ENCODE assay signal across 25 mouse cellular contexts in the genomic region with DNA sequence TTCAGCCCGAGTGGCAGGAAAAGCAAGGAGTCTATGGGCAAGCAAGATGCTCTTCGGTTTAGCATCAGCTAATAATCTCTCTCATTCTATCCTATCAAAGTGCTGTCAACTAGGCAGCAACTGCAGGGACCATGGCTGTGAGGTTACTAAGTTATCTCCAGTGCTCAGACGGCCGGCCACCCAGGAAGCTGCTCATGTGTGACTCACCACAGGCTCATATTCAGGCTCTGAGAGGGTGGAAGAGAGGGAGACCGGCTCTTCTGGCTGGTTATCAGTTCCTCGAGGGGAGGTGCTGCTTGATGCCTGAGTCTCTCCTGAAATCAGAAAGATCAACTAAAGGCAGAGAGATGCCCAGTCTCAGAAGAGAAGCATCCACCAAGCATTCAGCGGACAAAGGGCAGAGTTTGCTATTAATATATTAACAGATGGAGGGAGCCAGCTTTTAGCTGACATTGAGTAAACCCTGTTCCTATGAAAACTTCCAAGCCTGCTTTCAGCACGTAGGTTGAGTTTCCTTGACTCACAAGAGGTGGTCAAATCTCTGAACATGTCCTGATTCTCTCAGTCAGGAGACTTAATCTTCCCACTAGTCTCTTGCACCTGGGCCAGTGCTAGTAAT. TPM values are rescaled to one million over a fixed set of nuclear protein-coding genes. Genes with fewer than 3 reads are reported as not detected.
DNase-seq lines count a peak whose midpoint lies in the region; ATAC-seq and TF ChIP-seq lines count a peak whose summit lies in the region.
"Had no signal": no experiment of that assay in that cellular context is flagged by ENCODE, and none has a peak within 500 bp of the region (broad histone marks: within the 10 kb centered on the region; RNA-seq: fewer than 3 reads in every experiment).

No protein-coding gene starts in this region.

- H3K27ac ChIP-seq in liver, adult 2 months (replicated peaks; ENCODE audit: insufficient read depth, low read depth, low read length): no peak overlapping the region
- H3K27ac ChIP-seq in liver, embryonic 11.5 days (ENCODE audit: low read depth, low read length): no peak overlapping the region
- H3K27ac ChIP-seq in kidney, embryonic 15.5 days: peak overlapping the region; percentile 2; the same call in 1 of the 2 replicates
- 0 out of 2 replicates have a peak overlapping the region, but pooled peaks have one; percentile 31 for H3K27ac ChIP-seq in stomach, embryonic 16.5 days (ENCODE audit: low read length)
- no peak overlapping the region for H3K27ac ChIP-seq in forebrain, embryonic 11.5 days (ENCODE audit: low read depth, low read length)
- H3K27ac ChIP-seq: embryonic facial prominence, embryonic 15.5 days; forebrain, embryonic 15.5 days; heart, embryonic 13.5 days; hindbrain, embryonic 12.5 days; neural tube, embryonic 15.5 days had no signal

- H3K4me1 ChIP-seq in liver, adult 2 months (ENCODE audit: control insufficient read depth, insufficient read depth, low read length): peaks cover 19% of the 10 kb centered on the region
- H3K4me1 ChIP-seq in liver, embryonic 11.5 days (replicated peaks; ENCODE audit: control insufficient read depth, insufficient read depth, low read length): no peaks in the 10 kb centered on the region
- H3K4me1 ChIP-seq in kidney, embryonic 15.5 days: peaks cover 18% of the 10 kb centered on the region
- H3K4me1 ChIP-seq in stomach, embryonic 16.5 days (ENCODE audit: control insufficient read depth, insufficient read depth, low read length): peaks cover 20% of the 10 kb centered on the region
- peaks cover 3% of the 10 kb centered on the region; the same call in 1 of the 2 replicates for H3K4me1 ChIP-seq in forebrain, embryonic 11.5 days (replicated peaks; ENCODE audit: control insufficient read depth, insufficient read depth, low read length)

- no peak overlapping the region for H3K9ac ChIP-seq in liver, adult 2 months (ENCODE audit: low read depth, low read length)
- no peak overlapping the region for H3K9ac ChIP-seq in liver, embryonic 11.5 days (ENCODE audit: low read depth, low read length)
- no peak overlapping the region for H3K9ac ChIP-seq in kidney, embryonic 15.5 days
- H3K9ac ChIP-seq in stomach, embryonic 16.5 days (ENCODE audit: low read length): no peak overlapping the region
- H3K9ac ChIP-seq in forebrain, embryonic 11.5 days (ENCODE audit: low read length): no peak overlapping the region
- H3K9ac ChIP-seq: embryonic facial prominence, embryonic 15.5 days; forebrain, embryonic 15.5 days; heart, embryonic 13.5 days; hindbrain, embryonic 12.5 days; neural tube, embryonic 15.5 days had no signal

- no peak for TF ChIP-seq CTCF in liver, adult 2 months (IDR thresholded peaks at IDR 0.05; ENCODE audit: low read depth, low read length)

- no peak overlapping the region for H3K4me3 ChIP-seq in liver, adult 2 months (ENCODE audit: insufficient read depth, low read depth, low read length)
- no peak overlapping the region for H3K4me3 ChIP-seq in liver, embryonic 11.5 days (ENCODE audit: low read depth, low read length)
- no peak overlapping the region for H3K4me3 ChIP-seq in kidney, embryonic 15.5 days (replicated peaks)
- H3K4me3 ChIP-seq in stomach, embryonic 16.5 days (replicated peaks; ENCODE audit: low read length): no peak overlapping the region
- no peak overlapping the region for H3K4me3 ChIP-seq in forebrain, embryonic 11.5 days (ENCODE audit: low read depth, low read length)
- H3K4me3 ChIP-seq: embryonic facial prominence, embryonic 15.5 days; forebrain, embryonic 15.5 days; heart, embryonic 13.5 days; hindbrain, embryonic 12.5 days; neural tube, embryonic 15.5 days had no signal

- H3K4me2 ChIP-seq in liver, embryonic 11.5 days: no peak overlapping the region
- no peak overlapping the region for H3K4me2 ChIP-seq in kidney, embryonic 15.5 days
- H3K4me2 ChIP-seq in stomach, embryonic 16.5 days (ENCODE audit: low read depth, low read length): no peak overlapping the region
- H3K4me2 ChIP-seq in forebrain, embryonic 11.5 days (ENCODE audit: low read depth, low read length, severe bottlenecking): no peak overlapping the region
- H3K4me2 ChIP-seq: embryonic facial prominence, embryonic 15.5 days; forebrain, embryonic 15.5 days; heart, embryonic 13.5 days; hindbrain, embryonic 12.5 days; midbrain, embryonic 11.5 days; neural tube, embryonic 15.5 days had no signal

- H3K9me3 ChIP-seq in liver, embryonic 11.5 days (ENCODE audit: control insufficient read depth, low read length): no peaks in the 10 kb centered on the region
- H3K9me3 ChIP-seq in kidney, embryonic 15.5 days (replicated peaks): no peaks in the 10 kb centered on the region
- H3K9me3 ChIP-seq in stomach, embryonic 16.5 days (replicated peaks; ENCODE audit: control insufficient read depth, low read length): no peaks in the 10 kb centered on the region
- no peaks in the 10 kb centered on the region for H3K9me3 ChIP-seq in forebrain, embryonic 11.5 days (ENCODE audit: control insufficient read depth, low read length)
- H3K9me3 ChIP-seq: embryonic facial prominence, embryonic 15.5 days; forebrain, embryonic 15.5 days; heart, embryonic 13.5 days; hindbrain, embryonic 12.5 days; neural tube, embryonic 15.5 days had no signal

- H3K79me2 ChIP-seq in liver, adult 2 months (ENCODE audit: control insufficient read depth, insufficient read depth, low read length): no peaks in the 10 kb centered on the region

- ATAC-seq in liver, embryonic 11.5 days (replicated peaks; ENCODE audit: low FRiP score): no peak
- ATAC-seq in kidney, embryonic 15.5 days (replicated peaks; ENCODE audit: low FRiP score): no peak
- ATAC-seq in stomach, embryonic 16.5 days (ENCODE audit: insufficient read depth, low FRiP score): peak; percentile 35; the same call in 1 of the 2 replicates
- no peak for ATAC-seq in forebrain, embryonic 11.5 days (replicated peaks; ENCODE audit: low FRiP score)
- ATAC-seq: forebrain, embryonic 15.5 days; lung, postnatal 0 days had no signal

- DNase-seq in adrenal gland, adult 2 months: peak; percentile 14
- no peak for DNase-seq in adrenal gland, adult 18-20 months (ENCODE audit: low spot score in 2 of 2)
- peak; percentile 69 for DNase-seq in liver, adult 2 months (ENCODE audit: extremely low read depth, low read depth, low spot score)
- DNase-seq in liver, embryonic 11.5 days (ENCODE audit: low spot score): no peak
- no peak for DNase-seq in forebrain, embryonic 11.5 days (ENCODE audit: low spot score)
- no peak for DNase-seq in heart, adult 8-10 months (ENCODE audit: low spot score)
- DNase-seq: cerebellum, adult 11 months; cerebellum, adult 9-11 months; gastrocnemius, postnatal 10 days; heart, adult 18-20 months had no signal

- WGBS in liver, adult 2 months: 42% methylated on average over 8 of the region's 8 CpGs
- 43% methylated on average over 8 of the region's 8 CpGs for WGBS in liver, embryonic 11.5 days
- WGBS in kidney, embryonic 15.5 days: 36% methylated on average over 8 of the region's 8 CpGs
- WGBS in stomach, embryonic 16.5 days: 31% methylated on average over 8 of the region's 8 CpGs
- 84% methylated on average over 8 of the region's 8 CpGs for WGBS in forebrain, embryonic 11.5 days

- no peaks in the 10 kb centered on the region for H3K27me3 ChIP-seq in liver, adult 2 months (ENCODE audit: control insufficient read depth, insufficient read depth, low read length)
- 0 out of 2 replicates have a peak, but pooled peaks cover 2% of the 10 kb centered on the region for H3K27me3 ChIP-seq in liver, embryonic 11.5 days (replicated peaks; ENCODE audit: control insufficient read depth, insufficient read depth, low read length)
- H3K27me3 ChIP-seq in kidney, embryonic 15.5 days: peaks cover 8% of the 10 kb centered on the region
- H3K27me3 ChIP-seq in stomach, embryonic 16.5 days (ENCODE audit: control insufficient read depth, insufficient read depth, low read length): no peaks in the 10 kb centered on the region
- no peaks in the 10 kb centered on the region for H3K27me3 ChIP-seq in forebrain, embryonic 11.5 days (ENCODE audit: control insufficient read depth, insufficient read depth, low read length)
- H3K27me3 ChIP-seq: embryonic facial prominence, embryonic 15.5 days; forebrain, embryonic 15.5 days; neural tube, embryonic 15.5 days had no signal

- TF ChIP-seq POLR2A in liver, adult 2 months (IDR thresholded peaks at IDR 0.05; ENCODE audit: extremely low read depth, insufficient read depth, low read length): no peak

- no peaks in the 10 kb centered on the region for H3K36me3 ChIP-seq in liver, adult 2 months (ENCODE audit: control insufficient read depth, insufficient read depth, low read length)
- H3K36me3 ChIP-seq in liver, embryonic 11.5 days (ENCODE audit: control insufficient read depth, insufficient read depth, low read length): no peaks in the 10 kb centered on the region
- H3K36me3 ChIP-seq in kidney, embryonic 15.5 days: no peaks in the 10 kb centered on the region
- no peaks in the 10 kb centered on the region for H3K36me3 ChIP-seq in stomach, embryonic 16.5 days (ENCODE audit: control insufficient read depth, insufficient read depth, low read length)
- no peaks in the 10 kb centered on the region for H3K36me3 ChIP-seq in forebrain, embryonic 11.5 days (ENCODE audit: control insufficient read depth, insufficient read depth, low read length)
- H3K36me3 ChIP-seq: embryonic facial prominence, embryonic 15.5 days; forebrain, embryonic 15.5 days; heart, embryonic 13.5 days; hindbrain, embryonic 12.5 days; neural tube, embryonic 15.5 days had no signal

RNA-seq across cellular contexts. Expression of gene Ihh, which starts 16.6 kb away (rescaled TPM):
- total RNA-seq in adrenal gland, adult 2 months (2021): under 1 TPM in 1 of 2 experiments, not detected in 1; 0.31 TPM
- polyA plus RNA-seq in adrenal gland, adult 2 months (2012; rRNA removed): 0.03 and 0.32 TPM in 2 replicates
- total RNA-seq in adrenal gland, adult 18-20 months (2021): under 1 TPM; 0.13 to 0.20 TPM
- total RNA-seq in liver, adult 2 months (2014; rRNA removed): 0.55 and 0.87 TPM in 2 replicates
- 1.4 and 3.5 TPM in 2 replicates for polyA plus RNA-seq in liver, adult 2 months (2012; rRNA removed)
- 2.2 and 2.7 TPM in 2 replicates for polyA plus RNA-seq in liver, embryonic 11.5 days (2014; fragmentation: Nextera tagmentation; extraction: Ambion mirVana)
- 2.2 and 2.9 TPM in 2 replicates for polyA plus RNA-seq in kidney, embryonic 15.5 days (2015; fragmentation: Nextera tagmentation; extraction: Ambion mirVana)
- 19.0 and 22.0 TPM in 2 replicates for polyA plus RNA-seq in stomach, embryonic 16.5 days (2015; fragmentation: Nextera tagmentation; extraction: Ambion mirVana)
- polyA plus RNA-seq in forebrain, embryonic 11.5 days (2014; fragmentation: Nextera tagmentation; extraction: Ambion mirVana): 0.07 and 0.35 TPM in 2 replicates
- under 1 TPM in 1 of 4 experiments, not detected in 3; 0.24 TPM for total RNA-seq in heart, adult 8-10 months (2022)
- total RNA-seq: common myeloid progenitor, adult 5-6 weeks had no signal

RNA-seq across cellular contexts. Expression of gene Cfap65, which starts 32.7 kb away (rescaled TPM):
- total RNA-seq in adrenal gland, adult 2 months (2021): under 1 TPM in 1 of 2 experiments, not detected in 1; 0.07 TPM
- polyA plus RNA-seq in adrenal gland, adult 2 months (2012; rRNA removed): 0.02 and 0.04 TPM in 2 replicates
- total RNA-seq in adrenal gland, adult 18-20 months (2021): not detected
- total RNA-seq in liver, adult 2 months (2014; rRNA removed): not detected in 2 replicates
- not detected in 2 replicates for polyA plus RNA-seq in liver, adult 2 months (2012; rRNA removed)
- not detected in 2 replicates for polyA plus RNA-seq in liver, embryonic 11.5 days (2014; fragmentation: Nextera tagmentation; extraction: Ambion mirVana)
- polyA plus RNA-seq in kidney, embryonic 15.5 days (2015; fragmentation: Nextera tagmentation; extraction: Ambion mirVana): 0.03 TPM in 1 of 2 replicates, not detected in the other
- 0.05 and 0.07 TPM in 2 replicates for polyA plus RNA-seq in stomach, embryonic 16.5 days (2015; fragmentation: Nextera tagmentation; extraction: Ambion mirVana)
- polyA plus RNA-seq in forebrain, embryonic 11.5 days (2014; fragmentation: Nextera tagmentation; extraction: Ambion mirVana): 0.11 and 0.25 TPM in 2 replicates
- total RNA-seq in heart, adult 8-10 months (2022): not detected
- total RNA-seq: adrenal gland, postnatal 4 days; common myeloid progenitor, adult 5-6 weeks; gastrocnemius, postnatal 10 days; heart, postnatal 25 days; megakaryocyte progenitor cell, adult 5-6 weeks had no signal
- polyA plus RNA-seq: heart, embryonic 13.5 days; limb, embryonic 14.5 days; liver, embryonic 16.5 days had no signal

Comparison
In these comparisons a context has a peak if more than half of its experiments do, and no peak if none do; other contexts are left out.
1. DNase-seq: peak in adrenal gland, adult 2 months (single experiment) and liver, adult 2 months (single experiment); none in adrenal gland, adult 18-20 months (0 of 2), liver, embryonic 11.5 days (single experiment), forebrain, embryonic 11.5 days (single experiment) and heart, adult 8-10 months (single experiment).
2. H3K27ac ChIP-seq: peak in kidney, embryonic 15.5 days (single experiment) and stomach, embryonic 16.5 days (single experiment); none in liver, adult 2 months (single experiment), liver, embryonic 11.5 days (single experiment) and forebrain, embryonic 11.5 days (single experiment).